23 mouse cellular contexts compared by ENCODE assay signal in the genomic region with DNA sequence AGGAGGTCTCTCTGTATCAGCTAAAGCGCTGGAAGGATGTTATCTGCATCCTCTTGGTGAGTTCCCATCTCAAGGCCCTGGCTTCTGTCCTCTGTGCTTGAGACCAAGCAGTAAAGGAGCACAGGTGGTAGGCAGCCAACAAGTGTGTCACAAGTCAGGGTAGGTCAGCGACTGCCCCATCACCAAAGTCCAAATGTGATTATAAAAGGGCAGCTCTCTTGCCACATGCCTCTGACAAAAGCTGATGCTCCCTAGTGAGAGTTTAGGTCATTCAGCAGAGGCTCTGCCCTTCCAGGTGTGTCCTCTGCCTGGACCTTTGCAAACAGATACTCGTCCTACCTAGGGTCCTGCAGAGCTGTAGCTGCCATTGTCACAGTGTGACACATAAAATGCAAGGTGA.
"Had no signal": no experiment of that assay in that cellular context is flagged by ENCODE, and none has a peak within 500 bp of the region (broad histone marks: within the 10 kb centered on the region; RNA-seq: fewer than 3 reads in every experiment).

No protein-coding gene starts in this region.

- ATAC-seq: forebrain, postnatal 0 days; hindbrain, postnatal 0 days; intestine, embryonic 16.5 days had no signal

- H3K4me1 ChIP-seq: hindbrain, embryonic 15.5 days; limb, embryonic 15.5 days had no signal

- H3K4me3 ChIP-seq: heart, adult 2 months; heart, embryonic 13.5 days; heart, embryonic 15.5 days; hindbrain, embryonic 13.5 days; hindbrain, embryonic 15.5 days; limb, embryonic 13.5 days; limb, embryonic 15.5 days had no signal

- H3K4me2 ChIP-seq: heart, embryonic 11.5 days; heart, embryonic 13.5 days; heart, embryonic 15.5 days; hindbrain, embryonic 13.5 days; hindbrain, embryonic 15.5 days; limb, embryonic 13.5 days; limb, embryonic 15.5 days had no signal

- H3K9ac ChIP-seq: forebrain, postnatal 0 days; heart, embryonic 13.5 days; heart, embryonic 15.5 days; hindbrain, embryonic 13.5 days; hindbrain, embryonic 15.5 days; limb, embryonic 13.5 days; limb, embryonic 15.5 days; liver, embryonic 14.5 days had no signal

- DNase-seq: forebrain, postnatal 0 days; gastrocnemius, postnatal 14 days; gastrocnemius, postnatal 36 days; heart, adult 11 months; heart, adult 2 months; heart, postnatal 14 days; heart, postnatal 36 days; kidney, adult 18-20 months; kidney, postnatal 10 days; layer of hippocampus, adult 9-11 months; layer of hippocampus, postnatal 36 days; left cerebral cortex, postnatal 4 days; lung, adult 18-20 months had no signal

- H3K9me3 ChIP-seq: heart, embryonic 15.5 days; hindbrain, embryonic 13.5 days; hindbrain, embryonic 15.5 days; limb, embryonic 13.5 days; limb, embryonic 15.5 days had no signal

- H3K27me3 ChIP-seq: heart, embryonic 13.5 days; heart, embryonic 15.5 days; hindbrain, embryonic 13.5 days; hindbrain, embryonic 15.5 days; limb, embryonic 13.5 days; limb, embryonic 15.5 days had no signal

- H3K27ac ChIP-seq: heart, adult 2 months; heart, embryonic 13.5 days; heart, embryonic 15.5 days; hindbrain, embryonic 13.5 days; hindbrain, embryonic 15.5 days; hindbrain, postnatal 0 days; limb, embryonic 13.5 days; limb, embryonic 15.5 days; liver, embryonic 14.5 days had no signal

- H3K36me3 ChIP-seq: heart, embryonic 13.5 days; heart, embryonic 15.5 days; hindbrain, embryonic 15.5 days had no signal
